Mouse (Mus musculus) heart, postnatal 0 days (tissue): ENCODE data around the gene Nxt2. TPM values are rescaled to one million over a fixed set of nuclear protein-coding genes. Genes with fewer than 3 reads are reported as not detected.

Source experiments
- ATAC-seq: fragments of 200-750 bp; cut with Nextera tagmentation; 2 replicates; pipeline ENCODE4 v1.8.0; 2017; ENCODE audit warnings: low read depth, moderate number of reproducible peaks, moderate library complexity; ENCODE audit not compliant: insufficient read depth
- DNase-seq: peaks from one replicate; pipeline ENCODE4 v3.0.0-alpha.2; 2016; ENCODE audit warnings: low spot score
- H3K27ac ChIP-seq: fragments of 300-500 bp; sonication (generic); 2 replicates; pipeline ENCODE4 v1.5.1; 2014; ENCODE audit warnings: low read depth, mild to moderate bottlenecking
- H3K27me3 ChIP-seq: fragments of 300-500 bp; sonication (generic); 2 replicates; pipeline ENCODE4 v1.6.1; 2014; ENCODE audit warnings: low read length, mixed read lengths; ENCODE audit not compliant: control insufficient read depth, insufficient read depth
- H3K36me3 ChIP-seq: fragments of 300-500 bp; sonication (generic); replicated peaks from 2 replicates; pipeline ENCODE4 v1.6.1; 2014; ENCODE audit warnings: low read length, mixed read lengths; ENCODE audit not compliant: control insufficient read depth, insufficient read depth
- H3K4me1 ChIP-seq: fragments of 300-500 bp; sonication (generic); 2 replicates; pipeline ENCODE4 v1.6.1; 2014; ENCODE audit warnings: antibody characterized with exemption; ENCODE audit not compliant: control insufficient read depth, insufficient read depth
- H3K4me2 ChIP-seq: fragments of 300-500 bp; sonication (generic); 2 replicates; pipeline ENCODE4 v1.6.1; 2014; ENCODE audit warnings: low read depth, mild to moderate bottlenecking, low read length, moderate library complexity
- H3K4me3 ChIP-seq: fragments of 300-500 bp; sonication (generic); 2 replicates; pipeline ENCODE4 v1.5.1; 2014; ENCODE audit warnings: low read depth, low read length
- H3K9ac ChIP-seq: fragments of 300-500 bp; sonication (generic); replicated peaks from 2 replicates; pipeline ENCODE4 v1.6.1; 2014; ENCODE audit warnings: low read depth, low read length, mixed read lengths
- H3K9me3 ChIP-seq: fragments of 300-500 bp; sonication (generic); replicated peaks from 2 replicates; pipeline ENCODE4 v1.6.1; 2016; ENCODE audit warnings: low read length; ENCODE audit not compliant: control insufficient read depth
- CTCF ChIP-seq: IDR thresholded peaks from 2 replicates; pipeline ENCODE4 v1.5.1; 2016; ENCODE audit warnings: antibody characterized with exemption, control low read depth, low read depth
- EP300 ChIP-seq: IDR thresholded peaks from 2 replicates; pipeline ENCODE4 v1.6.1; 2016; ENCODE audit warnings: antibody characterized with exemption, low read depth
- WGBS: fragments of 180-500 bp; shearing (Covaris S2); extraction: QIAGEN DNeasy Blood & Tissue Kit; methylation state at CpG from one replicate; pipeline ENCODE4 v1.1.7; 2014; 5-methylcytosine and 5-hydroxymethylcytosine counted together
- polyA plus RNA-seq: library from polyadenylated mRNA; unstranded; fragments of >200 nt; fragmentation: Nextera tagmentation; extraction: Ambion mirVana; gene quantifications from 2 replicates; pipeline ENCODE4 v1.2.1, GENCODE M21; 2015
- total RNA-seq: library from RNA; depleted of rRNA; stranded (reverse); fragments of >200 nt; gene quantifications from 2 replicates; pipeline ENCODE4 v1.2.3, GENCODE M21; 2014; ENCODE audit warnings: low replicate concordance; rRNA removed

The Nxt2 gene
- total RNA-seq, result 6.6 and 8.9 TPM in 2 replicates
- polyA plus RNA-seq, result 6.6 and 7.0 TPM in 2 replicates

GRCm38 (mm10) chrX:142226542-142226941 is at the start of gene Nxt2:
Nxt2 (plus strand) TSS chrX:142226770.
- Histone ChIP-seq H3K27ac (peak within 1 kb of the TSS; percentile 51), H3K4me2 (peak within 1 kb of the TSS; percentile 60), H3K27me3 (no peaks in the 10 kb centered on the region), H3K36me3 (no peaks in the 10 kb centered on the region), H3K4me3 (peak within 1 kb of the TSS; percentile 61), H3K9ac (no peak within 1 kb of the TSS), H3K4me1 (no peaks in the 10 kb centered on the region), H3K9me3 (no peaks in the 10 kb centered on the region)
- TF ChIP-seq EP300 (no peak), CTCF (no peak)
- no peak for DNase-seq
- 88% methylated on average over 14 of the region's 14 CpGs for WGBS
- ATAC-seq, result no peak

DNA sequence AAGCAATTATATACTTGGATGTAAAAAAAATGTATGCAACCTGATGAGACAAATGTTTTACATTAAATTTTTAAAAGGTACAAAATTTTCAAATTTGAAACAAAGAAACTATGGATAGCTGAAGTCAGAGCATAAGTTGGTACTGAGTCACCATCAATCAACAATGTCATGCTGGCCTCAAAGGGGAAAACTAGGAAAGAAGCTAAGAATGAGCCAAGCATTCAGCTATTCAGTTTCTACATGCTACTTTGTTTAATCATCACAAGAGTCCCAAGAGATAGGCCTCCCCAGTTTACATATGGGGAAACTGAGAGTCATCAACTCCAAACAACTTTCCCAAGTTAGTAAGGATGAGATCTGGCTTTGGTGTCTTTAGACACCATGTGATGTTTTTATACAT is 49.6 kb upstream of the Nxt2 start:
- Histone ChIP-seq H3K9ac (no peak overlapping the region), H3K4me2 (no peak overlapping the region), H3K4me3 (no peak overlapping the region), H3K36me3 (no peaks in the 10 kb centered on the region), H3K27me3 (no peaks in the 10 kb centered on the region), H3K4me1 (no peaks in the 10 kb centered on the region), H3K27ac (no peak overlapping the region), H3K9me3 (no peaks in the 10 kb centered on the region)
- DNase-seq (no peak), ATAC-seq (no peak)
- TF ChIP-seq CTCF, result no peak
- no peak for TF ChIP-seq EP300

GRCm38 (mm10) chrX:142182026-142182425 is 44.5 kb upstream of the Nxt2 start:
- ATAC-seq, result no peak
- TF ChIP-seq CTCF, result no peak
- no peak for TF ChIP-seq EP300
- 73% methylated on average over 2 of the region's 2 CpGs for WGBS
- Histone ChIP-seq H3K9me3 (no peaks in the 10 kb centered on the region), H3K4me2 (no peak overlapping the region), H3K9ac (no peak overlapping the region), H3K27ac (no peak overlapping the region), H3K4me3 (no peak overlapping the region), H3K36me3 (no peaks in the 10 kb centered on the region), H3K27me3 (no peaks in the 10 kb centered on the region), H3K4me1 (no peaks in the 10 kb centered on the region)
- DNase-seq, result no peak

GRCm38 (mm10) chrX:142189023-142189703 is 37.4 kb upstream of the Nxt2 start:
- Histone ChIP-seq H3K9me3 (no peaks in the 10 kb centered on the region), H3K9ac (no peak overlapping the region), H3K27me3 (no peaks in the 10 kb centered on the region), H3K27ac (no peak overlapping the region), H3K4me3 (no peak overlapping the region), H3K4me2 (no peak overlapping the region), H3K4me1 (no peaks in the 10 kb centered on the region), H3K36me3 (no peaks in the 10 kb centered on the region)
- peak; percentile 25 for DNase-seq
- ATAC-seq, result no peak
- no peak for TF ChIP-seq EP300
- peak; percentile 29 for TF ChIP-seq CTCF
- 30% methylated on average over 22 of the region's 22 CpGs for WGBS

DNA sequence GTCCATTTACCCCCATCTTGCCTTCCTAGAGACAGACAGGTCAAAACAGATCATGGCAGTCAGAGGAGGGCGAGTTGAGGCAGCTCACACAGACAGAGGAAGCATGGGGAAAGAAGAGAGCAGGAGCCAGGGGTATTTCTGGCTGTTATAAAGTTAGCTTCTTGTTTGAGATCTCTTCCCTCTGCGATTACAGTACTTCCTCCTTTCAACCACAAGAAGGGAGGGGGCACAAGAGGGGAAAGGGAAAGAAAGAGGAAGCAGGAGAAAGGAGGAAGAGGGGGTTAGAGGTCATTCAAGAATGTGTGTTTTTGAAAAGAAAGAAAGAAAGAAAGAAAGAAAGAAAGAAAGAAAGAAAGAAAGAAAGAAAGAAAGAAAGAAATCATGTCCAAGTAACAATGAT is 36.2 kb upstream of the Nxt2 start:
- Histone ChIP-seq H3K4me2 (no peak overlapping the region), H3K9ac (no peak overlapping the region), H3K9me3 (no peaks in the 10 kb centered on the region), H3K27me3 (no peaks in the 10 kb centered on the region), H3K4me3 (no peak overlapping the region), H3K4me1 (no peaks in the 10 kb centered on the region), H3K36me3 (no peaks in the 10 kb centered on the region), H3K27ac (no peak overlapping the region)
- ATAC-seq (no peak), DNase-seq (no peak)
- no peak for TF ChIP-seq EP300
- TF ChIP-seq CTCF, result no peak
- WGBS, result 63% methylated on average over 2 of the region's 2 CpGs

- H3K9ac ChIP-seq, result no peak overlapping the region
- no peak overlapping the region for H3K4me2 ChIP-seq
- H3K36me3 ChIP-seq, result no peaks in the 10 kb centered on the region
- WGBS, result 66% methylated on average over 6 of the region's 6 CpGs
- H3K27ac ChIP-seq, result no peak overlapping the region
- DNase-seq (no peak), ATAC-seq (no peak)
- no peaks in the 10 kb centered on the region for H3K9me3 ChIP-seq
- no peak overlapping the region for H3K4me3 ChIP-seq
- H3K27me3 ChIP-seq, result no peaks in the 10 kb centered on the region
- no peak for TF ChIP-seq EP300
- TF ChIP-seq CTCF, result no peak
- no peaks in the 10 kb centered on the region for H3K4me1 ChIP-seq
These were observed 32.1 kb upstream of the Nxt2 start for GRCm38 (mm10) chrX:142194420-142194819.
